Mouse (Mus musculus) liver, adult 10 weeks (tissue): Measurements from ENCODE around the gene Myl10. TPM values are rescaled to one million over a fixed set of nuclear protein-coding genes. Genes with fewer than 3 reads are reported as not detected.

ENCODE experiments used
- polyA plus RNA-seq: library from polyadenylated mRNA; stranded (reverse); fragments of 350-450 nt; fragmentation: Illumina TruSeq; extraction: RNeasy Lipid Tissue Mini Kit (QIAGEN cat#74804); gene quantifications from one replicate; pipeline ENCODE4 v1.2.3, GENCODE M21; 2014; ENCODE audit warnings: low read depth, low replicate concordance

The Myl10 gene
- not detected for polyA plus RNA-seq

GRCm38 (mm10) chr5:136692784-136693183 is at the start of gene Myl10:
Gene Myl10 (plus strand): TSS chr5:136693146.

Other genes with a start within 250 kb of the Myl10 start
- gene Cux1, start 125.7 kb upstream of the Myl10 start, polyA plus RNA-seq, result 7.9 TPM
- gene Col26a1, start 190.1 kb downstream of the Myl10 start, polyA plus RNA-seq, result not detected
- 1.7 TPM for gene Ift22, start 215.0 kb downstream of the Myl10 start, polyA plus RNA-seq